Mouse (Mus musculus): ENCODE measurements at regions not wholly inside any gene's neighbourhood (a gene's known extent, or its start where the extent isn't known, plus 50 kb on each side); places are given as distances from the start of the nearest gene placed in this dataset.

- no peak for DNase-seq (ENCODE audit: low spot score in 2 of 2)
These were observed 117.5 kb upstream of the Lhx5 start for GRCm38 (mm10) chr5:120313984-120314383.

DNA sequence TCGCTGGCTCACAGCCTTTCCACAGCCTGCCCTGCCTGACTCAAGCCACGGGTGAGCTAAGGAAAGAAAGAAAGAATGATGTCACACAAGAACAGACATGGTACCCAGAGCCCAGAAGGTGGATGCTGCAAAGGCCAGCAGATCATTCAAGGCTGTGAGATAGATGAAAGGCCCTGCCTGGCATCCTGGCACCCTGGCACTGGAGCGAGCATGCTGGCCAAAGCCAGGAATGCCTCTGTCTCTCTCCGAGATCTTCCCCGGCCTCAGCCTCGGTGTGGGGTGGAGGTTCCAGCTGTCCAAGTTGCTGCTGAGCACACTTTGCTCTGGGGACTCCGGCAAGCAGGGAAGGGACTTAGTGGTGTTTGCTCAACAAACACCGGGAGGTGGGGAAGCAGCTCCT is 116.4 kb upstream of the Lhx5 start:
- no peak for DNase-seq (ENCODE audit: low spot score in 2 of 2)

- peak; percentile 6 to 20 for DNase-seq (ENCODE audit: low spot score in 2 of 2)
These were observed 112.5 kb upstream of the Lhx5 start for GRCm38 (mm10) chr5:120318951-120319350.

GRCm38 (mm10) chr5:120322031-120322731 is 109.3 kb upstream of the Lhx5 start:
- no peak for DNase-seq (ENCODE audit: low spot score in 2 of 2)

- no peak for DNase-seq (ENCODE audit: low spot score in 2 of 2)
These were observed 108.7 kb upstream of the Lhx5 start for GRCm38 (mm10) chr5:120322732-120323316.

DNA sequence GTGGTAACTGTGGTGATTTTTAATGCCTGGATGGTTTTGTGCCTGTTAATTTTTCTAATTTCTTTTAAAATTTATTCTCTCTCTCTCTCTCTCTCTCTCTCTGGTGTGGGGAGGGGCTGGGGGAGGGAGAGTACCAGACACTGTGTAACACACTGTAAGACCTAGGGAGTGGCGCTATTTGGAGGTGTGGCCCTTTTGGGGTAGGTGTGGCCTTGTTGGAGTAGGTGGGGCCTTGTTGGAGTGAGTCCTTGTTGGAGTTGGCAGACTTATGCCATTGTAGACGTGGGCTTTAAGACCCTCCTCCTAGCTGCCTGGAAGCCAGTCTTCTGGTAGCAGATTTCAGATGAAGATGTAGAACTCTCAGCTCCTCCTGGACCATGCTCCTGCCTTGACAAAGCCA is 107.4 kb upstream of the Lhx5 start:
- no peak for DNase-seq (ENCODE audit: low spot score in 2 of 2)

GRCm38 (mm10) chr5:120325386-120325910 is 106.1 kb upstream of the Lhx5 start:
- DNase-seq (ENCODE audit: low spot score in 2 of 2): no peak

DNA sequence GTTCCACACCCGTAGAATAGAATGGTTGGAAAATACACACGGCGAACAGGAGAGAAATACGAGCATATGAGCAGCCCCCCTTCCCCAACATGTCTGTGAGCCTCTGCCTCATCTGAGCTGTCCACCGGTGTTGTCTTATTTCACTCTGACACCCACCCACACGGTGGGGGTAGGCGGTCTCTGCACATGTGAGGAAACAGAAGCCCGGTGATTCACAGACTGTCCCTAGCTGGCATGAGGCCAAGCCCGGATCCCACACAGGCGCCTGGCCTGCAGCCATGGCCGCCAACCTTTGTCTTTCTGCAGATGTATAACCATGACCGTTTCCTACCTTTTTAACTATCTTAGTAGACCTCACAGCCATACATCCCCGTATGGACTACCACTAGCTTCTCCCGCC is 99.5 kb upstream of the Lhx5 start:
- no peak for DNase-seq (ENCODE audit: low spot score in 2 of 2)

DNA sequence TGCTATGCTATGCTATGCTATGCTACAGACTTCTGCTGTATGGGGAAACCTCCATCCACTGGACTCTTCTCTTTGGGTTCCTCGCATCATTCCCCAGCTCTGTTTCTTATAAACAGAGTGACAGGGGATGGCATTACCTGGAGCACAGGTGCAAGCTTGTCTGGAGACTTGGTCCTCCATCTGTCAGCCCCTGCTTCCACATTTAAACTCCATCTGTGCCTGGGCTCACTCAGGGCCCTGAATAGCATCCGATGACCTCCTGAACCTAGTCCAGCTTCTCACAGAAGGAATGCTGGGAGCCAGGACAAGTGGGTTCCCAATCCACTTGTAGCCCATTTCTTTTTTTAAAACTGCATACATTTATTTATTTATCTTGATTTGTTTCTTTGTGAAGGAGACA is 92.3 kb upstream of the Lhx5 start:
- no peak for DNase-seq (ENCODE audit: low spot score in 2 of 2)

GRCm38 (mm10) chr5:120340696-120341231 is 90.7 kb upstream of the Lhx5 start:
- no peak for DNase-seq (ENCODE audit: low spot score in 2 of 2)

GRCm38 (mm10) chr5:120350461-120350860 is 81.0 kb upstream of the Lhx5 start:
- no peak for DNase-seq (ENCODE audit: low spot score in 2 of 2)

- DNase-seq (ENCODE audit: low spot score in 2 of 2): no peak
These were observed 79.7 kb upstream of the Lhx5 start for GRCm38 (mm10) chr5:120351827-120352226.

GRCm38 (mm10) chr5:120353657-120354056 is 77.8 kb upstream of the Lhx5 start:
- no peak for DNase-seq (ENCODE audit: low spot score in 2 of 2)

DNA sequence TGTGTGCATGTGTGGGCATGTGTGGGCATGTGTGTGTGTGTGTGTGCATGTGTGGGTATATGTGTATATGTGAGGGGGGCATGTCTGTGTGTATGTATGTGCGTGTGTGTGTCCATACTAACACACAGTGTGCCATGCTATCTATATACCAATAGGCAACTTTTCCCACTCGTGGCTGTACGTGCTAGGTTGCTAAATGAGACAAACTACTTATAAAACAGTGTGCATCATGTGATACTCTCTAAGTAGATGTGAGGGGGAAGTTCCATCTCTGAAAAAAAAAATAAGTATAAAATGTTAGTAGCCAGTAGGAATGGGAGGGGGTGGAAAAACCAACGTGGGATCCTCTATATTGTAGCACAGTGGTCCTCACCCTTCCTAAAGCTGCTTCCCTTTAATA is 74.5 kb upstream of the Lhx5 start:
- no peak for DNase-seq (ENCODE audit: low spot score in 2 of 2)

DNA sequence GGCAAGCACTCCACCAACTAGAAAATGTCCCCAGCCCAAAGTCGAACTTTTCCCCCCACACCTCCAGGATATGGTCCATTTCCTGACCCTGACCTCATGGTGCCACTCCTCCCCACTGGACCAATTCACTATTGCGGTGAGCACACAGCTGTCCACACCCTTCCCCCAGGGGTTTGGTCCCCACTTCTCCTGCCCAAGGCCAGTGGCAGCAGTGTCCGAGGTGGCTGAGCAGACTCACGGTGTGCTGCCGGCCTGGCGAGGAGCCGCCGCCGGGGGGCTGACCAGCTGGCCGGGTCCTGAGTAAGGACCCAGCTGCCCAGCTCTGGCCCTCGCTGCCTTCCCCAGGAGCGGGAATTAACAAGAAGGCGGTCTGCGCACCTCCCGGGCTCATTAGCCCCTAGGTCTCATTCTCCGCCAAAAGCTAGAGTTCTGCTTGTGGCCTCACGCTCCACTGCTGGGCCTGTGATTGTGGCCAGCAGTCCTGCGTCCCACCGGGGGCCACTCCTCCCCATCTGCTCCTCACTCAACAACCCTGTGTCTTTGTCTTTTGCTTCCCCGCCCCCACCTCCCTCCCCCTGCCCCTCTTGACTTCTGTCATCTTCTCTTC is 73.3 kb upstream of the Lhx5 start:
- no peak for DNase-seq (ENCODE audit: low spot score in 2 of 2)

DNA sequence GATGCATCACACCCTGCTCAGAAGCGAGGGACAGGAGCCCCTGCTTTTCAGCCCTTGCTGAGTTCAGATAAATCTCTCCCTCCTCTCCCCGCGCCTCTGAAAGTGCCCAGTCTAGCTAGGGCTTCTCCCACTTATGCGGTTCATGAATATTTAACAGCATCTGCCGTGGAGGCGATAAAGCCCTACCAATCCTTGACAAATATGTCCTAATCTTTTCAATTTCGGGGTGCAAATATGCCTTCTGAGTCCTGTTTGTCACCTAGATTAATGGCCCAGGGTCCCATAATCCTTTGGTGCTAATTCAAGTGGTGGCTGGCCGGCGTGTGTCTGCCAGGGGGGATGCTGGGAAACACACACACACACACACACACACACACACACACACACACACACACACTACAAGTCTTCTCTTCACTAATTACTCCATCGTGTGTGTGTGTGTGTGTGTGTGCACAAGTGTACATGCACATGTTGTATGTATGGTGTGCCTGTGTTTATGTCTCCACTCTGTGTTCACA is 65.5 kb upstream of the Lhx5 start:
- no peak for DNase-seq (ENCODE audit: low spot score in 2 of 2)

DNA sequence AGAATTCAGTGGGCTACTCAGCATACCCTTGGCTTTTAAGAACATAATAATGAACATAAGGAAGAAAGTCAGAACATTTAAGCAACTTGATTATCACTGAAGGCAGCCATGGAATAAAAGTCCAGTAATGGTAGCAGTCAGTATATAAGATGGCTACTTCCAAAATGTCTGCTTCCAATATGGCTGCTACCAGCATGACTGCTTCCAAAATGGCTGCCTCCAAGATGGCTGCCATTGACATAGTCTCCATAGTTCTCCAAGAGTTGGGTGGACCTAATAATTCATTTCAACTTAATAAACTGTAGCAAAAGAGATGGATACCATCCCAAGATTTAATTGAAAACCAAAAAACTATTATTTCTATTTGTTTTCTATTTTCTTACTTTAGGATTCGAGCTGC is 62.7 kb upstream of the Lhx5 start:
- no peak for DNase-seq (ENCODE audit: low spot score in 2 of 2)

DNA sequence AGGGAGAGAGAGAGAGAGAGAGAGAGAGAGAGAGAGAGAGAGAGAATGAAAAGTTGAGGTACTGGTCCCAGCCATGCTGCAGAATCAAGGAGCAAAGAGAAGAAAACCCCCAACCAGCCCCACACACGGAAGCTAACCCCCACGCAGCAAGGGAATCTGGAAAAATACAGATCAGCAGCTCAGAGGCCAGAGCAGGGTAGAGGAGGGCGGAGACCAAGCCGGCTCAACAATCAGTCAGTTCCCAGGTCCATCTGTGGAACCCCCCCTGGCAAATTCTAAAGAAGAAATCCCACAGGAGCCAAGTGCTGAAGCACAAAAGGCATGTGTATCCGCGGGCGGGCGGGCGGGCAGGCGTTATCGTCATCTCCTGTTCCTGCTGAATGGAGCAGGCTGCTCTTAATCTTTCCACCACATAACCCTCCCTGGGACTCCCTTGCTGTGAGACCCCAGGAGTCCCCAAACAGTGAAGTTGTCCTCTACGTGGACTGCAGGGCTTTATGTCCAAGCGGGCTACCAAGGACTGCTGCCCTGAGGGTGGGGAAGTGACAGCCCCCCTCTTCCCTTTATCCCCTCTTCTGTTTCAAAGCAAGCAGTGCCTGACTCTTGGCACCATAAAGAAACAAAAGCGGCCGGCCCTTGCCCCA is 60.2 kb upstream of the Lhx5 start:
- no peak for DNase-seq (ENCODE audit: low spot score in 2 of 2)

DNA sequence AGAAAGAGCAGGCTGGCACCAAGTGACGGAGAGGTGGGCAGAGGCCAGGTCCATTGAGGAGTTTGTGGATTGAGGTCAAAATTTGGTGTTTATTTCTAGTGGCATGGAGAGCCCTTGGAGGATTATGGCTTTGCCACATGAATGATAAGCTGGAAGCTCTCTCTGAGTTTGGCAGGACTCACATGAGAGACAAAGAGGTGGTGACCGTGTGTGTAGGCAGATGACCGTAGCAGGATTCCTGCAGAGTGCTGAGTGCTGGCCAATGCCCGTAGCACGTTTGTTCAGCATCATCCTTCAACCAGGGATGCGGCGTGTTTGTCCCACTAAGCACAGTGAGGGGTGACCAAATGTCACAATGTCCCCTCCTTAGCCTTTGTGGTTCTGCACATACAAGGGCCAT is 58.1 kb upstream of the Lhx5 start:
- DNase-seq (ENCODE audit: low spot score in 2 of 2): no peak
